Mouse (Mus musculus): ENCODE data around the gene Serinc4.

The Serinc4 gene

DNA sequence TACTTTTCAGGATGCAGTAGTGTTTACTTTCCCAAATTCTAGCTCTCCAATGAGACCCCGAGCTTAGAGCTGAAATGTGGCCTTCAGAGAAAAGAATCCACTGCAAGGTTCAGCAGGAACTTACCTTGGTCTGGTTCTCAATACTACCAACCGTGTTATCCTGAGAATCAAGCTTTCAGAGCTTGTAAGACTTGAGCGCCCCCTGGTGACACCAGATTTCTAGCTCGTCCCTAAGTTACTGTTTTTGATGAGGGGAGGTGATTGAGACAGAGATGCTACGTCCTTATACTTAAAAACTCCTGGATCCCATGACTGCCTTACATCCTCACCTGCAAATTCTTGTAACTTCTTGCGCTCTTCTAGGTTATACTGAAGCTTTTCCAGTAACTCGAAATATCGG, 60.0 kb downstream of the Serinc4 start:
- peak; percentile 73 for DNase-seq (ENCODE audit: low read depth, low spot score)
